Mouse (Mus musculus) cerebellum, postnatal 25 days (tissue): ENCODE data around the gene Mgmt.

ENCODE experiments used
- DNase-seq, 2 experiments: peaks; one replicate each; pipeline ENCODE4 v3.0.0; 2021; ENCODE audit warnings: mixed read lengths in 2 of 2

Mgmt gene

GRCm38 (mm10) chr7:136916021-136916420, 21.6 kb downstream of the Mgmt start:
- DNase-seq: no peak

DNA sequence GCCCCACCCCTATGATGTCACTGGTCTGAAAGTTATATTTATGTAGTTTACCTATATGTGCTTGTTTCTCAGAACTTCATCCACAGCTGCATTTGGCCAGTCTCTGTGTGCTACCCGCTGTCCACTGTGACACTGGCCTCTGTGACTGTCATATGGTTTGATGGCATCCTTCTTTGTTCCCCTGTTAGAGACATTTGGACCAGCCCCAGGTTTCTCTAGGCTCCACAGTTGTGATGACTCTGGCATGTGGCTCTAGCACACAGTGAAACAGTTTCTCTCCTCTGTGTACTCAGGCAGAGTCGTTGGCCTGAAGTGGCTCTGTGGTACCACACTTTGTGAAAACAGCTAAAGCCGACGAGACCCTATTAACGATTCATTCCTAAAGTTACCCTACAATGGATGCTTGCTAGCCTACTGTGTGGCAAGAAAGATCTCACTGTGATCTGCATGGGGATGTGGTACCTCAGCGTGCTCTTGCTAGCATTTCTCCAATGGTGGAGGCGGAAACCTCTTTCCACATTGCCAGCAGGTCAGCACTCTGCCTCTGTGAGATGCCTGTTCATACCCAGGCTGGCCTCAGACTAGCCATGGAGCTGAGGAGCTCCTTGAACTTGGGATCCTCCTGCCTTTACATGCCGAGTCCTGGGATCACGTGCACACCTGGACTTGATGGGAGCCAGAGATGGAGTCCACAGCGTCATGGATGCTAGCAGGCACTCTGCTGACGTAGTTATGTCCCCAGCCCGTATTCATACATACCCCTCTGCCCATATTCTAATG, 26.8 kb downstream of the Mgmt start:
- no peak for DNase-seq

DNA sequence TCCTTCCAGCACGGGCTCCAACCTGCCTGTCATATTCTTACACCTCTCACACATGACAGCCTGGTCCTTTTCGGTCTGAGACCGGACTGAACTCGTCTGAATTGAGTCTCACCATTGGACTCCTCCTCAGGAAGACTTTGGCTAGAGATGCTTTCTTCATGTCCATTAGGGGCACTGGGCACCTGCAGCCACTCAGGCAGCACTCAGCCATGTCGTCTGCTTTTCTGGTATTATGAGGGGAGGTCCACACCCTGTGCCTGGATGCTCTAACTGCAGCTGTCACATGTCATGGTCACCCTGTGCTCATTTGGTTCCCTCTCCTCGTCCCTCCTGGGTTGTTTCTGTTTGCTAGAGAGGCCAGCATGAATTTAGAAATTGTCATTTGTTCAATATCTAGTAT, 27.8 kb downstream of the Mgmt start:
- no peak for DNase-seq

GRCm38 (mm10) chr7:136924610-136925260, 30.3 kb downstream of the Mgmt start:
- no peak for DNase-seq

DNA sequence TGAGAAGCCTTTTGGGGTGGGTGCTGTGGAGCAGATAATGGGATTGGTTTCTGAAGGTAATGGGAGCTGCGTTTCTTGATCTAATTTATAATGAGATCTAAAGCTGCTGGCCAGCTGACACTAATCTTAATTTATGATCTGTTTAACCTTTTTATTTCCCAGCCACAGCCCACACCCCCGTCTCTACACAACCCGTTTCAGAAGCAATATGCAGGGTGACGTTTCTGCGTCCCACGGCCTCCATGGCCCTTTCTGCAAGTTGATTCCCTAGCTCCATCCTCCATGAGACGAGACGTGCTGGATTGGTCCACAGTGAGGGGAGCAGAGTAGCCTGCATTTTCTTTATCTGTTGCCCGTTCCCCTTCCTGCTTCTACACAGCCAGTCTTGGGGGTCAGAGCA, 31.8 kb downstream of the Mgmt start:
- no peak for DNase-seq

GRCm38 (mm10) chr7:136930451-136930850, 36.0 kb downstream of the Mgmt start:
- DNase-seq: no peak

- DNase-seq: no peak
These were observed 39.0 kb downstream of the Mgmt start for GRCm38 (mm10) chr7:136933367-136933766.

GRCm38 (mm10) chr7:136934336-136934735, 39.9 kb downstream of the Mgmt start:
- no peak for DNase-seq

- no peak for DNase-seq
These were observed 40.4 kb downstream of the Mgmt start for GRCm38 (mm10) chr7:136934784-136935183.

DNA sequence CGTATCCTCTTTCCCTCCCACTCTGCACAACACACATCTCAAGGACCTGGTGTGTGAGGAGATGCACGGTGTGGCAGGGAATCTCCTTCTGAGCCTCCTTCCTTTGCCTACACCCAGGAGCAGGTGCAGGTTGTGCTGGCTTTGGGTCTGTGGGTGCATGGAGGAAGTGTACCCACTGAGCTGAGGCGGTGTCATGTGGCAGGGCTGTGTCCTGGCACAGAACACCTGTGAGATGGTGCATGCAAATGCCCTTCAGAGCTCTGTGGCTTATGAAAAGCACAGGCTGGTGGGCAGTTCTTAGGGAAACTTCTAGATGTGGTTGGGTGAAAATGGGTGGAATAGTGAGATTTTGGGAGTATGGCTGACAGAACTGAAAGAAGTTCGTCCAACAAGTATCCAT, 44.0 kb downstream of the Mgmt start:
- DNase-seq: no peak

- DNase-seq: no peak
These were observed 48.0 kb downstream of the Mgmt start for GRCm38 (mm10) chr7:136942414-136942813.

DNA sequence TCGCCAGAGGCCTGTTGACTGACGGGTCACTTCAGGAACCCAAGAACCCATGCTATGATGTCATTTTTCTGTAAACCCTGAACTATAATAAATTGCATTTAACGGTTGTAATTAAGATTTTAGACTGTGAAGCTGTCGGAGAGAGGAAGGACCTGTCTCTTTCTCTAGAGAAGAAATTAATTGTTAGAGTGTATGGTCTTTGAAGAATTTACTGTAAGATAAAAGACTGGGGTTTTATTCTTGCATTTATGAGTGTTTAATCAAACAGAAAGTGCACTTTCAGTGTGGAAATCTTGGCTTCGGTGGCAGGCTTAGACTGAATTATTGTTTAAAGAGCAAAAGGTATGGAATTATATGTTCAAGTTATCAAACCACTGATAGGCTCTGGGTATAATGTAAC, 49.5 kb downstream of the Mgmt start:
- DNase-seq: no peak

- no peak for DNase-seq
These were observed 51.3 kb downstream of the Mgmt start for GRCm38 (mm10) chr7:136945697-136946096.

GRCm38 (mm10) chr7:136946131-136946530, 51.7 kb downstream of the Mgmt start:
- peak in 1 of 2 experiments; percentile 5 for DNase-seq

- no peak for DNase-seq
These were observed 53.9 kb downstream of the Mgmt start for GRCm38 (mm10) chr7:136948275-136948810.

- no peak for DNase-seq
These were observed 58.2 kb downstream of the Mgmt start for GRCm38 (mm10) chr7:136952608-136953007.

- no peak for DNase-seq
These were observed 58.8 kb downstream of the Mgmt start for GRCm38 (mm10) chr7:136953251-136953650.

- DNase-seq: no peak
These were observed 77.9 kb downstream of the Mgmt start for GRCm38 (mm10) chr7:136972361-136972760.

- DNase-seq: no peak
These were observed 80.6 kb downstream of the Mgmt start for GRCm38 (mm10) chr7:136975001-136975400.

GRCm38 (mm10) chr7:136997456-136997855, 103.0 kb downstream of the Mgmt start:
- no peak for DNase-seq

- DNase-seq: no peak
These were observed 106.3 kb downstream of the Mgmt start for GRCm38 (mm10) chr7:137000703-137001102.

- DNase-seq: no peak
These were observed 106.8 kb downstream of the Mgmt start for GRCm38 (mm10) chr7:137001215-137001614.

- no peak for DNase-seq
These were observed 107.4 kb downstream of the Mgmt start for GRCm38 (mm10) chr7:137001783-137002182.

DNA sequence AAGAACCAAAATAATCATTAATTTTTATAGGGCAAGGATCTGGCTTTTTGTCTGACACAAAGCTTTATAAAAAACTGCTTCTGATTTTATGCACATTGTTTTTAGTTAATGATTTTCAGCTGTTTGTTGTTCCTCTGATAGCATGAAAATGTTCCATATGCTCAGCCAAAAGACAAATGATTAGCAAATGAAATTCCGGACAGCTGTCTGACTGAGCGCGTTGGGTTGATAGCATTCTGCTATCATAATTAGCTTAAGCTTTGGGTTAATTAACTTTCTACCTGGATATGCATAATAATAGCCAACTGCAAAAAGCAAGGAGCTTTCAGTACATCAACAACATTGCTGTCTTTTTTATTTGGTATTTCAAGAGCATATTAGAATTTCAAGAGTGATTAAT, 108.0 kb downstream of the Mgmt start:
- no peak for DNase-seq
